Mouse (Mus musculus): ENCODE measurements at regions not wholly inside any gene's neighbourhood (a gene's known extent, or its start where the extent isn't known, plus 50 kb on each side); places are given as distances from the start of the nearest gene placed in this dataset.

DNA sequence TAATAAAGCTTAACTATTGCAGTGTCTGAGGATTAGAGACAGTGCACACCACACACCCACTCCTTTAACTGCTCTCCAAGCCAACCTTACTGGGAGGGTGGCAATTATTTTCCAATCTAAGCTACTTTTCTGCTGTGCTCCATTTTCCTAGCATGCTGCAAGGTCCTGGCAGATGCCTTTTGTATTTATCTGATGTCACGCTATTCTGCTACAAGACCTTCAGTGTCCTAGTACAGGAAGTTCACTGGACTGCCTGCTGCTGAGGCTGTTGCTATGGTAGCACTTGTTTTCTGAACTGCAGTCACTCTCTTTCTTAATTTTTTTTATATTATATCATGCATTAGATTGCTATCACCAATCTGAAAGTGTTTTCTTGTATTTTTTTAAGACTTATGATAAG, 319.7 kb upstream of the Itga1 start:
- no peaks in the 10 kb centered on the region for H3K4me1 ChIP-seq (ENCODE audit: control insufficient read depth in 1 of 2, insufficient read depth in 2 of 2)
- no peak overlapping the region for H3K4me3 ChIP-seq (replicated peaks in 1 of 3; ENCODE audit: low read depth in 2 of 3, low read length in 2 of 3, poor library complexity in 1 of 3)
- H3K36me3 ChIP-seq (replicated peaks in 1 of 2; ENCODE audit: control insufficient read depth in 1 of 2, insufficient read depth in 1 of 2, low read length in 1 of 2) = no peaks in the 10 kb centered on the region
- dilution Hi-C loops (cut with MboI; ENCODE audit: extremely low pct_ligation_motif_present, extremely low pct_unique_long_range_greater_than_20kb, low sequenced_read_pairs) (no loop called here), in situ Hi-C loops (cut with MboI; ENCODE audit: low pct_ligation_motif_present, low pct_unique_long_range_greater_than_20kb, low sequenced_read_pairs) (no loop called here)
- H3K4me2 ChIP-seq (ENCODE audit: insufficient read depth, low read depth, poor library complexity, severe bottlenecking) = no peak overlapping the region
- no peak overlapping the region for H3K27ac ChIP-seq (ENCODE audit: insufficient read depth, low read depth)
- TF ChIP-seq USF2 (conservative IDR thresholded peaks at IDR 0.05; ENCODE audit: low read depth, low read length) (no peak), GABPA (IDR thresholded peaks at IDR 0.05; ENCODE audit: insufficient replicate concordance, low read depth, low read length) (no peak), TBP (conservative IDR thresholded peaks at IDR 0.05; ENCODE audit: low read depth, low read length) (no peak), POLR2A (IDR thresholded peaks at IDR 0.05; ENCODE audit: low read depth, low read length) (no peak), NRF1 (IDR thresholded peaks at IDR 0.05; ENCODE audit: low read depth, low read length) (no peak), ZC3H11A (IDR thresholded peaks at IDR 0.05; ENCODE audit: low read depth, low read length) (no peak)
- no peaks in the 10 kb centered on the region for H3K27me3 ChIP-seq (replicated peaks)
- no peaks in the 10 kb centered on the region for H3K79me2 ChIP-seq (replicated peaks; ENCODE audit: control insufficient read depth, extremely low read depth, insufficient read depth, poor library complexity, severe bottlenecking)
- no peak for DNase-seq (ENCODE audit: extremely low read depth)
- no peak overlapping the region for H3K9ac ChIP-seq (ENCODE audit: insufficient read depth, low read depth)
- H3K9me3 ChIP-seq (replicated peaks; ENCODE audit: low read length) = peaks cover 26% of the 10 kb centered on the region

DNA sequence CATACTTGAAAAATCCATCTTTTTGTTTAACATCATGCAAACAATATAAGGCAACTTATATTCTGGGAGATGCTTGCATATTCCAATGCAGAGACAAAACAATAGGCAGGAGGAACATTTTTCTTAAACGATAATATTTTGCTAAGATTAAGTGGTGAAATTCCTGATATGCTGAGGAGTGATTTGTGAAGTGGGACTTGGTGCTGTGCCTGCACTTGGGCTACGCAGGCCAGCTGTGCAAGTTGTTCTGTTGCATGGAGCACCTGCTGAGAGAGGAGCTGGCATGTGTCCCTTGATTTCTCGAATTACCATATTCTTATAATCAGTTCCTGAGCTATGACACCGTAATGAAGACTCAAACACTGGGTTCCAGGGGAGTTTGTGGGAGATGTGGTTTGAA, 316.1 kb upstream of the Itga1 start:
- peaks cover 29% of the 10 kb centered on the region for H3K9me3 ChIP-seq (replicated peaks; ENCODE audit: low read length)
- H3K9ac ChIP-seq (ENCODE audit: insufficient read depth, low read depth) = no peak overlapping the region
- H3K79me2 ChIP-seq (replicated peaks; ENCODE audit: control insufficient read depth, extremely low read depth, insufficient read depth, poor library complexity, severe bottlenecking) = no peaks in the 10 kb centered on the region
- H3K36me3 ChIP-seq (replicated peaks in 1 of 2; ENCODE audit: control insufficient read depth in 1 of 2, insufficient read depth in 1 of 2, low read length in 1 of 2) = no peaks in the 10 kb centered on the region
- no peaks in the 10 kb centered on the region for H3K4me1 ChIP-seq (ENCODE audit: control insufficient read depth in 1 of 2, insufficient read depth in 2 of 2)
- no peak overlapping the region for H3K4me3 ChIP-seq (replicated peaks in 1 of 3; ENCODE audit: low read depth in 2 of 3, low read length in 2 of 3, poor library complexity in 1 of 3)
- dilution Hi-C loops (cut with MboI; ENCODE audit: extremely low pct_ligation_motif_present, extremely low pct_unique_long_range_greater_than_20kb, low sequenced_read_pairs) = no loop called here
- H3K4me2 ChIP-seq (ENCODE audit: insufficient read depth, low read depth, poor library complexity, severe bottlenecking) = no peak overlapping the region
- TF ChIP-seq ETS1 (conservative IDR thresholded peaks at IDR 0.05; ENCODE audit: low read depth, low read length) = no peak
- H3K27me3 ChIP-seq (replicated peaks) = no peaks in the 10 kb centered on the region
- in situ Hi-C loops (cut with MboI; ENCODE audit: low pct_ligation_motif_present, low pct_unique_long_range_greater_than_20kb, low sequenced_read_pairs) = no loop called here
- H3K27ac ChIP-seq (ENCODE audit: insufficient read depth, low read depth) = no peak overlapping the region
- no peak for DNase-seq (ENCODE audit: extremely low read depth)

DNA sequence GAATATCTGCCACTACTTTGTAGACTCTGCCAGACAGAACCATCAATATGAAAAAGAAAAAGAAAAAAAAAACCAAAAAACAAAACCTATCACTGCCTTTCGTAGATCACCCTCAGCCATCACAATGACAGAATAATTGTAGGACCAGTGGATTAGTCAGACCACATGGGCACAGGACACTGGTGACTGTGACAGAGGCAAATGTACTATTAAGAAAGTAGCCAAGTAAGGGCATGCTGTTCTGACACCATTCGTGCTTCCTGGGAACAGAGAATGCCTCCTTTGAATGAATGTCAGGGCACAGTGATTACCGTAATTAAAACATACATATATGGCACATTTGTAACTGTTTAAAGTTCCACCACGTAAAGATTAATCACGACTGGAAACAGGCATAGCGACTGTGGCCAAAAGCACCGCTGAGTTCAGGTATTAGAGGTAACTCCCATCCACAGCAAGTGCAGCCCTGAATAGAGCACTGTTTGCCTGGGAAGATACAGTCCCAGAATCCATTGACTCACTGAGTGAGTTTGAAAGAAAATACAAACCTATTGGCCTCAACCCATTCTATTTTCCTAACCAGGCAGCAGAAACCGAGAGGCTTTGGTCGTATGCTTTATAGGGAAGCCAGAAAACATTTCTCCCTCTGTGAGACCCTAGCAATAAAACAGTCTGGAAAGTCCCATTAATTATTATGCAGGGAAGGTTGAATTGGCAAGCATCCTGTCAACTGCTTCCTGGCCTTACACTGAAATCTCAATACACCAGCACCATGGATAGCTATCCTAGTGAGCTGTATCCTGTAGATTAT, 312.2 kb upstream of the Itga1 start:
- dilution Hi-C loops (cut with MboI; ENCODE audit: extremely low pct_ligation_motif_present, extremely low pct_unique_long_range_greater_than_20kb, low sequenced_read_pairs) (no loop called here), in situ Hi-C loops (cut with MboI; ENCODE audit: low pct_ligation_motif_present, low pct_unique_long_range_greater_than_20kb, low sequenced_read_pairs) (no loop called here)
- H3K79me2 ChIP-seq (replicated peaks; ENCODE audit: control insufficient read depth, extremely low read depth, insufficient read depth, poor library complexity, severe bottlenecking) = no peaks in the 10 kb centered on the region
- peaks cover 24% of the 10 kb centered on the region for H3K9me3 ChIP-seq (replicated peaks; ENCODE audit: low read length)
- no peak for TF ChIP-seq MEF2A (IDR thresholded peaks at IDR 0.05; ENCODE audit: borderline replicate concordance, low read depth, low read length)
- TF ChIP-seq NELFE (IDR thresholded peaks at IDR 0.05; ENCODE audit: low read depth, low read length) = no peak
- TF ChIP-seq JUN (IDR thresholded peaks at IDR 0.05; ENCODE audit: insufficient read depth, low read depth, low read length) = no peak
- TF ChIP-seq TCF12 (IDR thresholded peaks at IDR 0.05; ENCODE audit: low read depth, low read length) = no peak
- TF ChIP-seq MYC (IDR thresholded peaks at IDR 0.05; ENCODE audit: low read depth, low read length) = no peak
- TF ChIP-seq ZNF384 (IDR thresholded peaks at IDR 0.05; ENCODE audit: low read depth, low read length) = no peak
- TF ChIP-seq ELF1 (IDR thresholded peaks at IDR 0.05; ENCODE audit: low read depth, low read length) = no peak
- no peak for TF ChIP-seq ZKSCAN1 (IDR thresholded peaks at IDR 0.05; ENCODE audit: borderline replicate concordance, low read depth, low read length)
- TF ChIP-seq GABPA (IDR thresholded peaks at IDR 0.05; ENCODE audit: insufficient replicate concordance, low read depth, low read length) = no peak
- TF ChIP-seq MAX (IDR thresholded peaks at IDR 0.05; ENCODE audit: low read length) = no peak
- TF ChIP-seq BHLHE40 (IDR thresholded peaks at IDR 0.05; ENCODE audit: low read depth, low read length) = no peak
- TF ChIP-seq MAFK (IDR thresholded peaks at IDR 0.05; ENCODE audit: insufficient replicate concordance, low read length) = no peak
- no peak for TF ChIP-seq MAZ (IDR thresholded peaks at IDR 0.05; ENCODE audit: low read depth, low read length)
- no peak for TF ChIP-seq CHD1 (IDR thresholded peaks at IDR 0.05; ENCODE audit: low read depth, low read length)
- no peak for TF ChIP-seq ZMIZ1 (IDR thresholded peaks at IDR 0.05; ENCODE audit: low read depth, low read length)
- no peak for TF ChIP-seq ETS1 (conservative IDR thresholded peaks at IDR 0.05; ENCODE audit: low read depth, low read length)
- TF ChIP-seq CTCF (conservative IDR thresholded peaks at IDR 0.05 in 1 of 2, IDR thresholded peaks at IDR 0.05 in 1 of 2; ENCODE audit: low read depth in 2 of 2, low read length in 2 of 2) = no peak
- no peak for TF ChIP-seq PAX5 (IDR thresholded peaks at IDR 0.05; ENCODE audit: low read length)
- TF ChIP-seq JUND (conservative IDR thresholded peaks at IDR 0.05; ENCODE audit: low read depth, low read length) = no peak
- no peak for TF ChIP-seq CHD2 (IDR thresholded peaks at IDR 0.05; ENCODE audit: low read length)
- no peak overlapping the region for H3K4me3 ChIP-seq (replicated peaks in 1 of 3; ENCODE audit: low read depth in 2 of 3, low read length in 2 of 3, poor library complexity in 1 of 3)
- H3K9ac ChIP-seq (ENCODE audit: insufficient read depth, low read depth) = no peak overlapping the region
- no peak overlapping the region for H3K4me2 ChIP-seq (ENCODE audit: insufficient read depth, low read depth, poor library complexity, severe bottlenecking)
- H3K27me3 ChIP-seq (replicated peaks) = no peaks in the 10 kb centered on the region
- no peaks in the 10 kb centered on the region for H3K4me1 ChIP-seq (ENCODE audit: control insufficient read depth in 1 of 2, insufficient read depth in 2 of 2)
- H3K36me3 ChIP-seq (replicated peaks in 1 of 2; ENCODE audit: control insufficient read depth in 1 of 2, insufficient read depth in 1 of 2, low read length in 1 of 2) = no peaks in the 10 kb centered on the region
- H3K27ac ChIP-seq (ENCODE audit: insufficient read depth, low read depth) = no peak overlapping the region
- DNase-seq (ENCODE audit: extremely low read depth) = no peak
